Mouse (Mus musculus): ENCODE results near the gene Nceh1. TPM values are rescaled to one million over a fixed set of nuclear protein-coding genes. Genes with fewer than 3 reads are reported as not detected.

Nceh1 gene
- polyA plus RNA-seq, 1 experiment from 2014 or later: 251 TPM

- H3K79me2 ChIP-seq (ENCODE audit: inconsistent target): peaks cover 94% of the 10 kb centered on the region
- peaks cover 77% of the 10 kb centered on the region for H3K36me3 ChIP-seq (ENCODE audit: inconsistent target)
- H3K27ac ChIP-seq: no peak overlapping the region
- H3K4me3 ChIP-seq (ENCODE audit: inconsistent target): no peak overlapping the region
- 94% methylated on average over 11 of the region's 11 CpGs for WGBS (ENCODE audit: missing documents)
Observed at GRCm38 (mm10) chr3:27228530-27229309, 46.0 kb downstream of the Nceh1 start.

- Histone ChIP-seq H3K79me2 (ENCODE audit: inconsistent target) (peaks cover 100% of the 10 kb centered on the region), H3K4me3 (ENCODE audit: inconsistent target) (no peak overlapping the region), H3K36me3 (ENCODE audit: inconsistent target) (peaks cover 52% of the 10 kb centered on the region), H3K27ac (no peak overlapping the region)
- 89% methylated on average over 4 of the region's 4 CpGs for WGBS (ENCODE audit: missing documents)
Observed at GRCm38 (mm10) chr3:27233361-27233760, 50.6 kb downstream of the Nceh1 start.

- Histone ChIP-seq H3K4me3 (ENCODE audit: inconsistent target) (no peak overlapping the region), H3K27ac (no peak overlapping the region), H3K79me2 (ENCODE audit: inconsistent target) (peaks cover 100% of the 10 kb centered on the region), H3K36me3 (ENCODE audit: inconsistent target) (peaks cover 52% of the 10 kb centered on the region)
- 96% methylated on average over 6 of the region's 6 CpGs for WGBS (ENCODE audit: missing documents)
Observed at GRCm38 (mm10) chr3:27233841-27234240, 51.1 kb downstream of the Nceh1 start.

- peaks cover 100% of the 10 kb centered on the region for H3K79me2 ChIP-seq (ENCODE audit: inconsistent target)
- no peak overlapping the region for H3K4me3 ChIP-seq (ENCODE audit: inconsistent target)
- 92% methylated on average over 1 of the region's 1 CpGs for WGBS (ENCODE audit: missing documents)
- peaks cover 54% of the 10 kb centered on the region for H3K36me3 ChIP-seq (ENCODE audit: inconsistent target)
- no peak overlapping the region for H3K27ac ChIP-seq
Observed at GRCm38 (mm10) chr3:27234976-27235375, 52.2 kb downstream of the Nceh1 start.

GRCm38 (mm10) chr3:27237226-27237625, 54.5 kb downstream of the Nceh1 start:
- no peak overlapping the region for H3K4me3 ChIP-seq (ENCODE audit: inconsistent target)
- 8% methylated on average over 2 of the region's 2 CpGs for WGBS (ENCODE audit: missing documents)
- H3K27ac ChIP-seq: peak overlapping the region; percentile 44
- H3K36me3 ChIP-seq (ENCODE audit: inconsistent target): peaks cover 56% of the 10 kb centered on the region
- peaks cover 100% of the 10 kb centered on the region for H3K79me2 ChIP-seq (ENCODE audit: inconsistent target)

GRCm38 (mm10) chr3:27238563-27238962, 55.8 kb downstream of the Nceh1 start:
- peaks cover 90% of the 10 kb centered on the region for H3K79me2 ChIP-seq (ENCODE audit: inconsistent target)
- no peak overlapping the region for H3K27ac ChIP-seq
- no peak overlapping the region for H3K4me3 ChIP-seq (ENCODE audit: inconsistent target)
- 97% methylated on average over 5 of the region's 5 CpGs for WGBS (ENCODE audit: missing documents)
- H3K36me3 ChIP-seq (ENCODE audit: inconsistent target): peaks cover 62% of the 10 kb centered on the region

- peaks cover 80% of the 10 kb centered on the region for H3K79me2 ChIP-seq (ENCODE audit: inconsistent target)
- H3K36me3 ChIP-seq (ENCODE audit: inconsistent target): peaks cover 72% of the 10 kb centered on the region
- H3K27ac ChIP-seq: no peak overlapping the region
- 95% methylated on average over 8 of the region's 16 CpGs for WGBS (ENCODE audit: missing documents)
- H3K4me3 ChIP-seq (ENCODE audit: inconsistent target): no peak overlapping the region
Observed at GRCm38 (mm10) chr3:27239568-27239967, 56.8 kb downstream of the Nceh1 start.

- H3K4me3 ChIP-seq (ENCODE audit: inconsistent target): no peak overlapping the region
- no peak overlapping the region for H3K27ac ChIP-seq
- H3K36me3 ChIP-seq (ENCODE audit: inconsistent target): peaks cover 76% of the 10 kb centered on the region
- 96% methylated on average over 6 of the region's 9 CpGs for WGBS (ENCODE audit: missing documents)
- peaks cover 57% of the 10 kb centered on the region for H3K79me2 ChIP-seq (ENCODE audit: inconsistent target)
Observed at GRCm38 (mm10) chr3:27241864-27242263, 59.1 kb downstream of the Nceh1 start.

GRCm38 (mm10) chr3:27246166-27246565, 63.4 kb downstream of the Nceh1 start:
- no peak overlapping the region for H3K4me3 ChIP-seq (ENCODE audit: inconsistent target)
- H3K27ac ChIP-seq: no peak overlapping the region
- WGBS (ENCODE audit: missing documents): 90% methylated on average over 2 of the region's 2 CpGs
- peaks cover 14% of the 10 kb centered on the region; the same call in 1 of the 2 replicates for H3K79me2 ChIP-seq (ENCODE audit: inconsistent target)
- H3K36me3 ChIP-seq (ENCODE audit: inconsistent target): peaks cover 38% of the 10 kb centered on the region

- no peaks in the 10 kb centered on the region; the same call in 1 of the 2 replicates for H3K79me2 ChIP-seq (ENCODE audit: inconsistent target)
- no peak overlapping the region for H3K27ac ChIP-seq
- H3K4me3 ChIP-seq (ENCODE audit: inconsistent target): no peak overlapping the region
- 78% methylated on average over 1 of the region's 1 CpGs for WGBS (ENCODE audit: missing documents)
- peaks cover 22% of the 10 kb centered on the region for H3K36me3 ChIP-seq (ENCODE audit: inconsistent target)
Observed at GRCm38 (mm10) chr3:27247785-27248184, 65.0 kb downstream of the Nceh1 start.

GRCm38 (mm10) chr3:27249030-27249429, 66.3 kb downstream of the Nceh1 start:
- 87% methylated on average over 9 of the region's 9 CpGs for WGBS (ENCODE audit: missing documents)
- no peak overlapping the region for H3K27ac ChIP-seq
- H3K79me2 ChIP-seq (ENCODE audit: inconsistent target): no peaks in the 10 kb centered on the region
- no peak overlapping the region for H3K4me3 ChIP-seq (ENCODE audit: inconsistent target)
- peaks cover 10% of the 10 kb centered on the region; the same call in 1 of the 2 replicates for H3K36me3 ChIP-seq (ENCODE audit: inconsistent target)

GRCm38 (mm10) chr3:27250936-27251335, 68.2 kb downstream of the Nceh1 start:
- no peak overlapping the region for H3K27ac ChIP-seq
- 54% methylated on average over 7 of the region's 7 CpGs for WGBS (ENCODE audit: missing documents)
- H3K4me3 ChIP-seq (ENCODE audit: inconsistent target): no peak overlapping the region
- no peaks in the 10 kb centered on the region for H3K79me2 ChIP-seq (ENCODE audit: inconsistent target)
- no peaks in the 10 kb centered on the region for H3K36me3 ChIP-seq (ENCODE audit: inconsistent target)

- Histone ChIP-seq H3K36me3 (ENCODE audit: inconsistent target) (no peaks in the 10 kb centered on the region), H3K4me3 (ENCODE audit: inconsistent target) (peak overlapping the region; percentile 53), H3K79me2 (ENCODE audit: inconsistent target) (no peaks in the 10 kb centered on the region), H3K27ac (peak overlapping the region; percentile 59)
- WGBS (ENCODE audit: missing documents): 5% methylated on average over 10 of the region's 10 CpGs
Observed at GRCm38 (mm10) chr3:27258461-27258860, 75.7 kb downstream of the Nceh1 start.

- Histone ChIP-seq H3K36me3 (ENCODE audit: inconsistent target) (no peaks in the 10 kb centered on the region), H3K79me2 (ENCODE audit: inconsistent target) (no peaks in the 10 kb centered on the region), H3K27ac (no peak overlapping the region), H3K4me3 (ENCODE audit: inconsistent target) (no peak overlapping the region)
- 93% methylated on average over 2 of the region's 2 CpGs for WGBS (ENCODE audit: missing documents)
Observed at GRCm38 (mm10) chr3:27260393-27260792, 77.6 kb downstream of the Nceh1 start.

GRCm38 (mm10) chr3:27267327-27267726, 84.6 kb downstream of the Nceh1 start:
- WGBS (ENCODE audit: missing documents): 95% methylated on average over 5 of the region's 5 CpGs

More at GRCm38 (mm10) chr3:27267327-27267726, 84.6 kb downstream of the Nceh1 start:
- Histone ChIP-seq H3K27ac (no peak overlapping the region), H3K36me3 (ENCODE audit: inconsistent target) (no peaks in the 10 kb centered on the region), H3K4me3 (ENCODE audit: inconsistent target) (no peak overlapping the region), H3K79me2 (ENCODE audit: inconsistent target) (no peaks in the 10 kb centered on the region)
